Mouse (Mus musculus): ENCODE results near the gene Rtn4rl2. TPM values are rescaled to one million over a fixed set of nuclear protein-coding genes. Genes with fewer than 3 reads are reported as not detected.

Gene Rtn4rl2
- 1.1 TPM for polyA plus RNA-seq (2014; fragmentation: Illumina TruSeq; extraction: RNeasy Lipid Tissue Mini Kit (QIAGEN cat#74804); ENCODE audit: insufficient read depth, low read depth, low replicate concordance)

DNA sequence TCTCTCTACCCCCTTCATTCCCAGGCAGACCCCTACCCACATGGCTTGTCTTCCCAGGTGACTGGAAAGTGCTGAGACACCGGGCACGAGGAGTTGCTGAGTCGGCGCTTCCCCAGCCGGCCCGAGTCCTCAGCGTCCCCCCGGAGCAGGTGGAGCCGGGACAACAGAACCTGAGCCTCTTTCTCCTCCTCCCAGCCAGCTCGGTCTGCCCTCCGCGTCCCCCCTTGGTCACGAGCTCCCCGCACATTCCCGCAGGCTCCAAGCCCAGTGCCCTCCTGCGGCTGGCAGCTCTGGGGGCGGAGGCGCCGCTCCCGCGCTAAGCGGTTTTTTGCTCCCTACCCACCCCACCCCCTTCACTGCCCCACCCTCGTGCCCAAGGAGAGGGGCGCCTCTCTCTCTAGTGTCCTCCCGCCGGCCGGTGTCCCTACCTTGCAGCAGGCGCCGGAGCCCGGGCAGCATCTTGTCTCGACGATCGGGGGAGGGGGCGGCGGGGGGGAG is at the start of gene Rtn4rl2:
Gene Rtn4rl2 (minus strand): TSS at position 477 of the 498 bp plus-strand sequence.

DNA sequence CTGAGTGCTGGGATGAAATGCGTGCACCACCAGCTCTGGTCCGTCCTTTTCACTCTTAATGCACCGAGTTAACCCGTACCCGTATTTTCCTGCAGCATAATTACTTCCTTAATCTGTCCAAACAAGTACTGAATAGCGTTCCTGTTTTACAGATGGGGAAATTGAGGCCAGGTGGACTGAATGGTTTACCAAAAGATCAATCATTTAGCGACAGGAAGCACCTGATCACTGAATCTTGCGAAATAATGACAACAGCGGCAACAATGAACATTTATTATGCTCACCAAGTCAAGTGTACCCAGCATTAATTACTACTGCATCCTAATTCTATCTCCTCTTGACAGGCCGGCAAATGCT is 47.9 kb downstream of the Rtn4rl2 start, which contains the start of gene Slc43a1:
Gene Slc43a1 (plus strand): TSS at position 258 of the 357 bp plus-strand sequence.

DNA sequence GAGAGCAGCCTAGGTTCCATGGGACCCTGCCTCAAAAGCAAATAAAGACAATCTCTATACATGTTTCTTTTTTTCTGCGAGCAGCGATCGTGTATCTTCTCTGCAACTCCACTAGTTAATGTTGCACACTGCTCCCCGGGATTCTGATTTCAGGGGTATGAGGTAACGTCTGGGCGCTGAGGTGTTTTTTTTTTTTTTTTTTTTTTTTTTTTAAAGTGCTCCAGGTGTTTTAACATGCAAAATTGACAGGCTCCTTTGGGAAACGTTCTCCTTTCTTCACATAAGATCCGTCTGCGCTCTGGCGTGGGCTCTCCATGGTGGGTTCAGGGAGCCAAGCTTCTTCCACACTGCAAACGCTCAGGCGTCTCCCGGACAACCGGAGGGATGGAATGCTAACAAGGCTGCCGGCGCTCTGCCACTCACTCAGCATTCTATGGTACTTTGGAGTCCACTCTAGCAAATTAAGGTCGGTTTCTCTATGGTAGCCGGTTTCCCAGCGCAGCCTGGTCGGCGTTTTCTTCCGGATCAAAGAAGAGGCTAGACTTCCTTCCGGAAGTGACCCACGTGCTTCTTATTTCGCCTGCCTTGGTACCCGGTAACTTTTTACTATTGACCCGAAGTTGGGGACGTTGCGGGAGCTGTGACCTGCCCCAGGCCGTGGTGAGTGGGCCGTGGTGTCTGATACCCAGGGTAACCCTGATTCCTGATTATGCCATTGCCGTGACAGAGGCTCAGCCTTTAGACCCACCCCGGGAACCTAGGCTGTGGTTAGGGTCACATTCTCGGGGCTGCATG is 59.8 kb downstream of the Rtn4rl2 start, which contains the start of gene Timm10:
Gene Timm10 (plus strand): TSS at position 510 of the 795 bp plus-strand sequence.

GRCm38 (mm10) chr2:84822552-84822951 is 64.0 kb downstream of the Rtn4rl2 start, which contains the start of gene Smtnl1:
Smtnl1 (minus strand) TSS chr2:84822652.

Other genes with a start within 250 kb of the Rtn4rl2 start
- 56.3 TPM for gene Ctnnd1, start 235.9 kb downstream of the Rtn4rl2 start, polyA plus RNA-seq (2014; fragmentation: Illumina TruSeq; extraction: RNeasy Lipid Tissue Mini Kit (QIAGEN cat#74804); ENCODE audit: insufficient read depth, low read depth, low replicate concordance)
- gene Btbd18, start 227.6 kb downstream of the Rtn4rl2 start, polyA plus RNA-seq (2014; fragmentation: Illumina TruSeq; extraction: RNeasy Lipid Tissue Mini Kit (QIAGEN cat#74804); ENCODE audit: insufficient read depth, low read depth, low replicate concordance), result not detected
- gene Selenoh, start 215.9 kb downstream of the Rtn4rl2 start, polyA plus RNA-seq (2014; fragmentation: Illumina TruSeq; extraction: RNeasy Lipid Tissue Mini Kit (QIAGEN cat#74804); ENCODE audit: insufficient read depth, low read depth, low replicate concordance), result 47.1 TPM
- not detected for gene Gm28635, start 208.7 kb downstream of the Rtn4rl2 start, polyA plus RNA-seq (2014; fragmentation: Illumina TruSeq; extraction: RNeasy Lipid Tissue Mini Kit (QIAGEN cat#74804); ENCODE audit: insufficient read depth, low read depth, low replicate concordance)
- 19.2 TPM for gene Med19, start 208.3 kb downstream of the Rtn4rl2 start, polyA plus RNA-seq (2014; fragmentation: Illumina TruSeq; extraction: RNeasy Lipid Tissue Mini Kit (QIAGEN cat#74804); ENCODE audit: insufficient read depth, low read depth, low replicate concordance)
- 41.6 TPM for gene Tmx2, start 207.6 kb downstream of the Rtn4rl2 start, polyA plus RNA-seq (2014; fragmentation: Illumina TruSeq; extraction: RNeasy Lipid Tissue Mini Kit (QIAGEN cat#74804); ENCODE audit: insufficient read depth, low read depth, low replicate concordance)
- 13.1 TPM for gene Zdhhc5, start 171.5 kb downstream of the Rtn4rl2 start, polyA plus RNA-seq (2014; fragmentation: Illumina TruSeq; extraction: RNeasy Lipid Tissue Mini Kit (QIAGEN cat#74804); ENCODE audit: insufficient read depth, low read depth, low replicate concordance)
- gene Clp1, start 159.4 kb downstream of the Rtn4rl2 start, polyA plus RNA-seq (2014; fragmentation: Illumina TruSeq; extraction: RNeasy Lipid Tissue Mini Kit (QIAGEN cat#74804); ENCODE audit: insufficient read depth, low read depth, low replicate concordance), result 14.5 TPM
- gene Ypel4, start 152.7 kb downstream of the Rtn4rl2 start, polyA plus RNA-seq (2014; fragmentation: Illumina TruSeq; extraction: RNeasy Lipid Tissue Mini Kit (QIAGEN cat#74804); ENCODE audit: insufficient read depth, low read depth, low replicate concordance), result 1.1 TPM
- gene Gm19426, start 143.1 kb downstream of the Rtn4rl2 start, polyA plus RNA-seq (2014; fragmentation: Illumina TruSeq; extraction: RNeasy Lipid Tissue Mini Kit (QIAGEN cat#74804); ENCODE audit: insufficient read depth, low read depth, low replicate concordance), result 7.0 TPM
- gene Serping1, start 111.3 kb downstream of the Rtn4rl2 start, polyA plus RNA-seq (2014; fragmentation: Illumina TruSeq; extraction: RNeasy Lipid Tissue Mini Kit (QIAGEN cat#74804); ENCODE audit: insufficient read depth, low read depth, low replicate concordance), result 324 TPM
- 63.0 TPM for gene Ube2l6, start 87.9 kb downstream of the Rtn4rl2 start, polyA plus RNA-seq (2014; fragmentation: Illumina TruSeq; extraction: RNeasy Lipid Tissue Mini Kit (QIAGEN cat#74804); ENCODE audit: insufficient read depth, low read depth, low replicate concordance)
- 0.18 TPM for gene Smtnl1, start 64.1 kb downstream of the Rtn4rl2 start, polyA plus RNA-seq (2014; fragmentation: Illumina TruSeq; extraction: RNeasy Lipid Tissue Mini Kit (QIAGEN cat#74804); ENCODE audit: insufficient read depth, low read depth, low replicate concordance)
- gene Timm10, start 59.7 kb downstream of the Rtn4rl2 start, polyA plus RNA-seq (2014; fragmentation: Illumina TruSeq; extraction: RNeasy Lipid Tissue Mini Kit (QIAGEN cat#74804); ENCODE audit: insufficient read depth, low read depth, low replicate concordance), result 25.9 TPM
- gene Slc43a1, start 47.9 kb downstream of the Rtn4rl2 start, polyA plus RNA-seq (2014; fragmentation: Illumina TruSeq; extraction: RNeasy Lipid Tissue Mini Kit (QIAGEN cat#74804); ENCODE audit: insufficient read depth, low read depth, low replicate concordance), result 4.2 TPM
- 127 TPM for gene Slc43a3, start 49.9 kb upstream of the Rtn4rl2 start, polyA plus RNA-seq (2014; fragmentation: Illumina TruSeq; extraction: RNeasy Lipid Tissue Mini Kit (QIAGEN cat#74804); ENCODE audit: insufficient read depth, low read depth, low replicate concordance)
- 0.52 TPM for gene Prg2, start 93.8 kb upstream of the Rtn4rl2 start, polyA plus RNA-seq (2014; fragmentation: Illumina TruSeq; extraction: RNeasy Lipid Tissue Mini Kit (QIAGEN cat#74804); ENCODE audit: insufficient read depth, low read depth, low replicate concordance)
- gene Prg3, start 101.5 kb upstream of the Rtn4rl2 start, polyA plus RNA-seq (2014; fragmentation: Illumina TruSeq; extraction: RNeasy Lipid Tissue Mini Kit (QIAGEN cat#74804); ENCODE audit: insufficient read depth, low read depth, low replicate concordance), result not detected
- gene Ssrp1, start 150.5 kb upstream of the Rtn4rl2 start, polyA plus RNA-seq (2014; fragmentation: Illumina TruSeq; extraction: RNeasy Lipid Tissue Mini Kit (QIAGEN cat#74804); ENCODE audit: insufficient read depth, low read depth, low replicate concordance), result 56.9 TPM
- not detected for gene P2rx3, start 150.8 kb upstream of the Rtn4rl2 start, polyA plus RNA-seq (2014; fragmentation: Illumina TruSeq; extraction: RNeasy Lipid Tissue Mini Kit (QIAGEN cat#74804); ENCODE audit: insufficient read depth, low read depth, low replicate concordance)
- gene Tnks1bp1, start 161.3 kb upstream of the Rtn4rl2 start, polyA plus RNA-seq (2014; fragmentation: Illumina TruSeq; extraction: RNeasy Lipid Tissue Mini Kit (QIAGEN cat#74804); ENCODE audit: insufficient read depth, low read depth, low replicate concordance), result 28.1 TPM
- gene Aplnr, start 249.5 kb upstream of the Rtn4rl2 start, polyA plus RNA-seq (2014; fragmentation: Illumina TruSeq; extraction: RNeasy Lipid Tissue Mini Kit (QIAGEN cat#74804); ENCODE audit: insufficient read depth, low read depth, low replicate concordance), result 17.3 TPM

Data from lung, adult 10 weeks (tissue).